Mouse (Mus musculus): ENCODE measurements around the gene Dph5. TPM values are rescaled to one million over a fixed set of nuclear protein-coding genes. Genes with fewer than 3 reads are reported as not detected.

Gene Dph5
- polyA plus RNA-seq, 2 experiments = 10.2 to 15.0 TPM

DNA sequence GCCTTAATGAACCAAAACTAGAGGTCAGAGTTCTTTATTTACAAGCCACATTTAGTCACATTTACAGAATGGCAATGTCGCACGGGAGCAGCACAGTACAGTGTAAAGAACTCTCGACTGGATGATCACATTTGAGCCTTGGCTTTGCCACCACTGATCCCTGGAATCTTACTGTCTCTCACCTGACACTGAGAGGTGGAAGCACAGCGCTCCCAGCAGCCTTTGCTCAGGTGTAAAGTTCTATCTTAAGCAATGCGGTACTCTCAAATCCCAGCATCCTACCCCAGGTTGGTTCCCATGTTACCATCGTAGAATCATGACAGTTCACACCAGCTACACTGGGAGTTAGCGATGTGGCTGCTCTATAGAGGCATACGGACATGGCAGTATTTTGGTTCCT, 53.8 kb downstream of the Dph5 start:
- no peak overlapping the region for H3K4me2 ChIP-seq (ENCODE audit: low read depth)
- no peaks in the 10 kb centered on the region for H3K9me3 ChIP-seq (ENCODE audit: control insufficient read depth, low read length)
- no peak overlapping the region for H3K9ac ChIP-seq (replicated peaks)
- 0 out of 4 replicates have a peak, but pooled peaks cover 0 to 2% of the 10 kb centered on the region in 2 experiments for H3K4me1 ChIP-seq (replicated peaks; ENCODE audit: control insufficient read depth in 2 of 2, insufficient read depth in 2 of 2, low read length in 1 of 2)
- H3K27me3 ChIP-seq (ENCODE audit: control insufficient read depth, insufficient read depth, low read length) = no peaks in the 10 kb centered on the region
- no peak for DNase-seq (ENCODE audit: low read depth in 3 of 3, low spot score in 3 of 3)
- no peak for TF ChIP-seq EP300 (IDR thresholded peaks at IDR 0.05; ENCODE audit: low read depth)
- no peaks in the 10 kb centered on the region for H3K36me3 ChIP-seq (replicated peaks; ENCODE audit: control insufficient read depth, insufficient read depth, low read depth)
- H3K27ac ChIP-seq = no peak overlapping the region
- ATAC-seq (ENCODE audit: insufficient read depth) = no peak
- no peak overlapping the region for H3K4me3 ChIP-seq (ENCODE audit: insufficient read depth in 1 of 2, low read depth in 2 of 2, low read length in 2 of 2)
- 85% methylated on average over 8 of the region's 8 CpGs for WGBS (ENCODE audit: insufficient replicate concordance)

DNA sequence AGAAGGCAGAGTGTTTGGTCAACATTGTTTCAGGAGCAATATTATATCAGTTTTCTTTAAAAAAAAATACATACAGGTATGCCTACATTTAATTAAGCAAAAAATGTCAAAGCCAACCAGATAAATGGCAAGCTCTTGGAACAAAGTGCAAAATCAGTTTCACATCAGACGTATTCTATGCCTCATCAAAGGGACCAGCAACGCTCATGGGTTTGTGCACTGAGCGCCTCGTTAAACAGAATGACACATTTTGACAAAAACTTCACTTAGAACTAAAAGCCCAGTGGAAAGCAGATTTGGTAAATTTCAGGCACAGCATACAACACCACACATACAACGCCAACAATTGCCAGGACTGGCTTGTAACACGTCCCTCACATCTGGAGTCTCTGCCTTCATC, 56.7 kb downstream of the Dph5 start:
- DNase-seq (ENCODE audit: low read depth in 3 of 3, low spot score in 3 of 3) = no peak
- Histone ChIP-seq H3K9ac (replicated peaks) (no peak overlapping the region), H3K4me1 (replicated peaks; ENCODE audit: control insufficient read depth in 2 of 2, insufficient read depth in 2 of 2, low read length in 1 of 2) (0 out of 4 replicates have a peak, but pooled peaks cover 0 to 2% of the 10 kb centered on the region in 2 experiments), H3K4me2 (ENCODE audit: low read depth) (no peak overlapping the region), H3K9me3 (ENCODE audit: control insufficient read depth, low read length) (no peaks in the 10 kb centered on the region), H3K27ac (no peak overlapping the region), H3K36me3 (replicated peaks; ENCODE audit: control insufficient read depth, insufficient read depth, low read depth) (no peaks in the 10 kb centered on the region), H3K27me3 (ENCODE audit: control insufficient read depth, insufficient read depth, low read length) (no peaks in the 10 kb centered on the region), H3K4me3 (ENCODE audit: insufficient read depth in 1 of 2, low read depth in 2 of 2, low read length in 2 of 2) (no peak overlapping the region)
- WGBS (ENCODE audit: insufficient replicate concordance) = 74% methylated on average over 6 of the region's 6 CpGs
- TF ChIP-seq EP300 (IDR thresholded peaks at IDR 0.05; ENCODE audit: low read depth) (no peak), CTCF (IDR thresholded peaks at IDR 0.05; ENCODE audit: low read depth) (no peak)
- no peak for ATAC-seq (ENCODE audit: insufficient read depth)

DNA sequence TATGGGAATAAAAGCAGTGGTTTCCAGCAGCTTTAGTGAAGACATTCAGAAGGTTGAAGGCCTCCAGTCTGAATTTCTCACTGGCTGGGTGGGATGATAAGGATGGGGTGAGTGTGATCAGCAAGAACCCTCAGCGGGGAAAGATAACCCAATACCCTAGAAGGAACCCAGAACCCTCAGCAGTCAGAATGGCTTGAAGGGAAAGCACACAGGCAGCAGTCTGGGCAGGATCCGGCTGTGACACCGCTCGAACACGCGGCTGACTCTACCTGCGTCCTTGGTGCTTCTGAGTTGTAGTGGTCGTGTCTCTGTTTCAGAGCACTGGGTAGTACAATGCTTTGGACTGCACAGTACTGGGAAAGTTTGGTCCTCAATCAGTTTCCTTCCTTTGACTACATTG, 58.6 kb downstream of the Dph5 start:
- TF ChIP-seq CTCF (IDR thresholded peaks at IDR 0.05; ENCODE audit: low read depth) (no peak), EP300 (IDR thresholded peaks at IDR 0.05; ENCODE audit: low read depth) (no peak)
- H3K9me3 ChIP-seq (ENCODE audit: control insufficient read depth, low read length) = no peaks in the 10 kb centered on the region
- peaks cover 0 to 12% of the 10 kb centered on the region in 2 experiments; a peak in 2 of 4 replicates for H3K4me1 ChIP-seq (replicated peaks; ENCODE audit: control insufficient read depth in 2 of 2, insufficient read depth in 2 of 2, low read length in 1 of 2)
- ATAC-seq (ENCODE audit: insufficient read depth) = peak; percentile 47; the same call in 1 of the 2 replicates
- H3K4me3 ChIP-seq (ENCODE audit: insufficient read depth in 1 of 2, low read depth in 2 of 2, low read length in 2 of 2) = no peak overlapping the region
- DNase-seq (ENCODE audit: low read depth in 3 of 3, low spot score in 3 of 3) = no peak
- no peak overlapping the region for H3K4me2 ChIP-seq (ENCODE audit: low read depth)
- 77% methylated on average over 8 of the region's 8 CpGs for WGBS (ENCODE audit: insufficient replicate concordance)
- no peak overlapping the region for H3K27ac ChIP-seq
- no peak overlapping the region for H3K9ac ChIP-seq (replicated peaks)
- H3K27me3 ChIP-seq (ENCODE audit: control insufficient read depth, insufficient read depth, low read length) = no peaks in the 10 kb centered on the region
- H3K36me3 ChIP-seq (replicated peaks; ENCODE audit: control insufficient read depth, insufficient read depth, low read depth) = no peaks in the 10 kb centered on the region

DNA sequence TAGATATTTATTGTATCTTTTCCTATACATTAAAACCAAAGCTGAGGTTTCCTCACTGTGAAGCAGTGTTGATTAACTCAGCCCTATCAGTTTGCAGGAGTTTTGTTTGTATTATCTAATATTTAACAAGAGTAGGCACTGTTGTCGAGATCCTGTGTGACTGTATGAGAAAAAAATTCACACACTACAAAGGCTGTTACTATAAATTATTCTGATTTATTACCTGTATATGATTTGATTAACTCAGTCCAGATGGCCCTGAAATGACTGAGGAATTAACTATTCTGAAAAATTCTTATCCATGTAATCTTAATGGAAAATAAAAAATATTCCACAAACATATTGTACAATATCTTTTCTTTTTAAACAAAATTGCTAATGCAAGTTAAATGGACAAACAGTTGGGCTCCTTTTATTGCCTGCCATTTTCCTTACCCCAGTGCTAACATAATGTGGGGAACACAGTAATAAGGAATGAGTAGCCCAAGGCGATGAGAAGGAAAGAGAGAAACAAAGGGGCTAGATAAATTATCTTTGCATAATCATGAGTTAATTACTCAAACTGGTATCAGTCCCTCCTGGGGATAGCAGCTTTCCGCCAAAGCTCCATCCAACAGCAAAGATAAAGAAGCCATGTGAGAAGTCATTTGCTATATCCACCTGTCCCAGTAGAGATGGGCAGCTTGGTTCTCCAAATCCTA, 61.7 kb downstream of the Dph5 start:
- H3K9me3 ChIP-seq (ENCODE audit: control insufficient read depth, low read length) = no peaks in the 10 kb centered on the region
- DNase-seq (ENCODE audit: low read depth in 3 of 3, low spot score in 3 of 3) (no peak), ATAC-seq (ENCODE audit: insufficient read depth) (no peak)
- peaks cover 0 to 12% of the 10 kb centered on the region in 2 experiments; a peak in 2 of 4 replicates for H3K4me1 ChIP-seq (replicated peaks; ENCODE audit: control insufficient read depth in 2 of 2, insufficient read depth in 2 of 2, low read length in 1 of 2)
- TF ChIP-seq EP300 (IDR thresholded peaks at IDR 0.05; ENCODE audit: low read depth) = no peak
- no peak for TF ChIP-seq CTCF (IDR thresholded peaks at IDR 0.05; ENCODE audit: low read depth)
- H3K27ac ChIP-seq = no peak overlapping the region
- H3K36me3 ChIP-seq (replicated peaks; ENCODE audit: control insufficient read depth, insufficient read depth, low read depth) = no peaks in the 10 kb centered on the region
- WGBS (ENCODE audit: insufficient replicate concordance) = 70% methylated on average over 3 of the region's 3 CpGs
- no peak overlapping the region for H3K4me3 ChIP-seq (ENCODE audit: insufficient read depth in 1 of 2, low read depth in 2 of 2, low read length in 2 of 2)
- H3K9ac ChIP-seq (replicated peaks) = no peak overlapping the region
- no peaks in the 10 kb centered on the region for H3K27me3 ChIP-seq (ENCODE audit: control insufficient read depth, insufficient read depth, low read length)
- no peak overlapping the region for H3K4me2 ChIP-seq (ENCODE audit: low read depth)

DNA sequence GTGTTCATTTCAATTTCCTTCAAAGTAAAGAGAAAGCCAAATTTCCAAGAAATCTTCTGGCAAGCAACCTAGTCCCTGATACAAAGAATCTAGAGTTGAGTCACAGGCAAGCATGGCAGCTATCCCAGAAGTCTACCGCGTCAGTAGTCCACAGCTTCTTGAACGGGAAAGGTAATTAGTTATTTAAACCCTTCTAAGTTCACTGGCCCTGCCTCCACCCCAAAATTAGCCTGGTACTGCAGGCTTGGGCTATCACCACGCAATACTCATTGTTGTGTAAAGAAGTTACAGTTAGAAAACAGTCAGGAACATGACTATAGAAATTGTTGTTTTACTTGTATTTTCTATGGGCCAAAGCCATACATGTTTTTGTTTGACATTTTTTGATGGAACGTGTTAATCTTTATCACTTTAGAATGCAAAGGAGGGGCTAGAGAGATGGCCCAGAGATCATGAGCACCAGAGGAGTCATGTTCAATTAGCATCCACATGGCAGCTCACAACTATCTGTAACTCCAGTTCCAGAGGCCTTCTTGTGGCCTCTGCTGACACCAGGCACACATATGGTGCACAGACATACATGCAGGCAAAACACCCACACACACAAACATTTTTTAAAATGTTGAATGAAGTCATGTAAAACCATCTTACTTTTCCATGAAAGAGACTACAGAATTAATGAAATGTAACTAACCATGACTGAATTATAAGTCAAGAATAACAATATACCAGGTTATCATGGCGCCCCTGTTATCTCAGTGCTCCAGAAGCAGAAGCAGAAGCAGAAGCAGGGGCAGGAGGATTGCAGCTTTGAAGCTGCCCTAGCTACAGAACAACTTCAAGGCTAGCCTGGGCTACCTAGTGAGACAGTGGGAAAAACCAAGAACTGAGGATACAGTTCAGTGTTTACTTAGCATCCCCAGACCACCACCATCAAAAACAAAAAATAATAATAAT, 62.6 kb downstream of the Dph5 start:
- no peak for DNase-seq (ENCODE audit: low read depth in 3 of 3, low spot score in 3 of 3)
- Histone ChIP-seq H3K27ac (no peak overlapping the region), H3K4me1 (replicated peaks; ENCODE audit: control insufficient read depth in 2 of 2, insufficient read depth in 2 of 2, low read length in 1 of 2) (peaks cover 0 to 12% of the 10 kb centered on the region in 2 experiments; a peak in 2 of 4 replicates), H3K4me2 (ENCODE audit: low read depth) (no peak overlapping the region), H3K36me3 (replicated peaks; ENCODE audit: control insufficient read depth, insufficient read depth, low read depth) (no peaks in the 10 kb centered on the region), H3K9me3 (ENCODE audit: control insufficient read depth, low read length) (no peaks in the 10 kb centered on the region), H3K9ac (replicated peaks) (no peak overlapping the region), H3K27me3 (ENCODE audit: control insufficient read depth, insufficient read depth, low read length) (no peaks in the 10 kb centered on the region), H3K4me3 (ENCODE audit: insufficient read depth in 1 of 2, low read depth in 2 of 2, low read length in 2 of 2) (no peak overlapping the region)
- 76% methylated on average over 6 of the region's 6 CpGs for WGBS (ENCODE audit: insufficient replicate concordance)
- ATAC-seq (ENCODE audit: insufficient read depth) = peak; percentile 60; the same call in 1 of the 2 replicates
- no peak for TF ChIP-seq CTCF (IDR thresholded peaks at IDR 0.05; ENCODE audit: low read depth)
- no peak for TF ChIP-seq EP300 (IDR thresholded peaks at IDR 0.05; ENCODE audit: low read depth)

Measured in liver, embryonic 14.5 days (tissue).